Mouse (Mus musculus) ovary, adult 18-20 months (tissue): ENCODE measurements around the gene Cdk5.

Source experiments
- DNase-seq: peaks from one replicate; pipeline ENCODE4 v3.0.0; 2022; ENCODE audit warnings: low spot score, mixed read lengths

The Cdk5 gene

DNA sequence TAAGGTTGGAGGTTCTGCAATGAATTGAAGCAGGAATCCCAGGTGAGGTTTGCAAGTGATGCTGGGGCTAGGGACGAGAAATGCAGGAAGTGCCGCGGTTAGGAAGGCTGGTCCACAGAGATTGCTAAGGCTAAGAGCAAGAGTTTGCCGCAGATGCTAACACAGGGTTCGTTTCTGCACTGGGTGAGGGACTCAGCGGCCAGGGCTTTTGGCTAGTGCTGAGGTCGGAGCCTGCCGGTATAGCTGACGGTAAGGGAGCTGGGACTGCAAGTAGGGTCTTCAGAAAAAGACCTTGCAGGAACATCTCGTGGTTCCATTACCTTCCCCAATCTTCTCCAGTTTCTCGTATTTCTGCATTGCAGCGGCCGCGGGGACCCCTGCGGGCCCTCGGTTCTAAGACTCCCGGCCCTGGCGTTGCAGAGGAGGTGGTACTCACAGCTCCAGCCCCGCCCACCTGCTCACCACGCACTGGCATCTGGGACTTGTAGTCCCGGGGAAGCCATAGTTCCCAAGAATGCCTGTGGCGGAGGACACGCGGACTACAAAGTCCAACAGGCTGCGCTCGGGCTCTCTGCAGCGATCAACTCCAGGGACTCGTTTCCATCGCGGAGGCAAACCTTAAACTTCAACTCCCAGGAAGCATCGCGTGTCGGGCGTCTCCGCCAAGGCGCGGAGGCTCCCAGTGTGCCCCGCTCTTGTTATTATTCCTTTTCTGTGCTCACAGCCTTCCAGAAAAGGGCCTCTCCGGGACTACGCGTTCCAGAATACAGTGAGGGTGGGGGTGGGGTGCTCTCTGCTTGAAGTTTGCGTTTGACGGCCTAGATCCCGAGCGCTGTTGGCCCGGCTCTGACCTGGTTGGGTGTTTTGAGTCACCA is at the start of gene Cdk5, which contains the start of gene Slc4a2:
Cdk5 (minus strand) TSS at position 402 of the 875 bp plus-strand sequence.
Slc4a2 (plus strand) TSS at position 709 of the 875 bp plus-strand sequence.
- peak; percentile 99 for DNase-seq

DNA sequence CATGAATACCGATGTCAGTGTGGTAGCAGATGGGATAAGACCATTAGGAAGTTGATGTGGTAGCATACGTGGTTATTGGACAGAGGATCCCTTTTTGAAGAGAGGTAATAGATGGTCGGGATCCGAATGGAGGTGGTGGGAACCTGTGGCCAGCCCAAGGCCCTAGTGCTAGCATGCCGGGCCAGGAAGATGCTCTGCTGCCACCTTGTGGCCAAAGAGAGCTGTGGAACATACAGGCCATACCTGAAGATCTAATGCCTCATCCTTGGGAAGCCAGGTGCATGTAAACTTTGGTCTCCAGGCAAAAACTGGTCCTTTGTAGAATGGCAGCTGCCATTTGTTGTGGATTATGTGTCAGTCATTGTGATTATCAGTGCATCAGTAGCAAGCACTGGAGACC is 47.3 kb upstream of the Cdk5 start:
- DNase-seq, result no peak

DNA sequence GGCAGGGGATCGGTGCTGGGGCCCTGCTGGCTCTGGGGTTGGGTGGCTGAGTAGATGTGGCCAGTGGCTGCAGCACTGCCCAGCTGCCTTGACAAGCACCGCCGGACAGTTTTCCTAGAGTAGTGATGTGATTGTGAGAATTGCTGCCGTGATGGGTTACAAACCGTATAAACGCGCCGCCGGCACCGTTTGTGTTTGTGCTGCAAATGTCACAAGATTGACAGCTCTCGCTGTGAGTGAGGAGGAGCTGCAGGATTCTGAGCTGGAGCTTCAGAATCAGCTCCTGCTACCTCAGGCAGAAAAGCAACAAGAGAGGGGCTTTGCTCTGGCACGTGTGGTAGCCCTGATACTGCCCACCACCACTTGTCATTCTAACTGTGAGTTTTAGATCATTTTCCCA is 43.4 kb upstream of the Cdk5 start:
- no peak for DNase-seq

DNA sequence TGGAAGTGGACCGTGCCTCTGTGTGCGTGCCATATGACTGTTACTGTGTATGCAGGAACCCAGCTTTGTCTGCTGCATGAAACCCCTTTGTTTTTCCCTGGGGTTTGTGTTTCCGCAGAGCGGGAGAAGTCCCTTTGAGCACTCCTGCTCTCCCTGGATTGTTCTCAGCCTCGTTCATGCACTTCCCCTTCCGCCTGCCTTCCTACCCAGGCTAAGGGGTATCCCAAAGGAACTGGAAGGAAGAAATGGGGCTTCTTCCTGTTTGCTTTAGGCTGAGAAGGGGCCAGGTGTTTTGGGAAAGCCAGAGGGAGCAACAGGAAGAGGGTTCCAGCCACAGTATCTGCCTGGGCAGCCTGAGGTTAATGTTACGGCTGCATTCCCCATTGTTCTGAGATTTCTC is 32.3 kb upstream of the Cdk5 start:
- DNase-seq, result no peak

DNA sequence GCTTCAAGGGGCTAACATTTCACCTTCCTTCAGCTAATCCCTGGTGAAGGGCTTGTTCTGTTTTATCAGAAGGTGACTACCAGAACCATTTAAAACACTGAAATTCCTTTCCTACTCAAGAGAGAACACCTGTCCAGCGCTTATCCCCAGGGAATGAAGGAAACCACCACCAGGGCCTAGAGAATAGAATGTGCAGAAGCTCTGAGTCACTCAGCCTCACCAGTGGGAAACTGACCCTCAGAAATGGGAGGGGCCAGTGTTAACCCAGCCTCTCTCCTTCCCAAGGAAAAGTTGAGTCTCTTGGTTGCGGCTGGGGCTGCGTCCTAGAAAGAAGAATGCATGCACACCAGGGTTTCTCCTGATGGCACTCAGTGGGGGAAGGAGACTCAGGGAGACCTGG is 31.7 kb upstream of the Cdk5 start:
- no peak for DNase-seq

DNA sequence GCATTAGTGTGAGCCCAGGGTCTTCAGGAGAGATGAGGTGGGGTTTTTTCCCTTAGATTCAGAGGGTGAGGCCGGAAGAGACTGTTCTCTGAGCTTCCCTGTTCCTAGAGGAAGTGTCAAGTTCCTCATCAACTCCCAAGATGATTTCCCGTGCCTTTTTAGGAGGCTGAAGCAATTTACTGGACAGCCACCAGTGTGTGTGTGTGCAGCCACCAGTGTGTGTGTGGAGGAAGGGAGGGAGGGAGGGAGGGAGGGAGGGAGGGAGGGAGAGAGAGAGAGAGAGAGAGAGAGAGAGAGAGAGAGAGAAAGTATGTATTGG is 30.6 kb upstream of the Cdk5 start:
- no peak for DNase-seq

DNA sequence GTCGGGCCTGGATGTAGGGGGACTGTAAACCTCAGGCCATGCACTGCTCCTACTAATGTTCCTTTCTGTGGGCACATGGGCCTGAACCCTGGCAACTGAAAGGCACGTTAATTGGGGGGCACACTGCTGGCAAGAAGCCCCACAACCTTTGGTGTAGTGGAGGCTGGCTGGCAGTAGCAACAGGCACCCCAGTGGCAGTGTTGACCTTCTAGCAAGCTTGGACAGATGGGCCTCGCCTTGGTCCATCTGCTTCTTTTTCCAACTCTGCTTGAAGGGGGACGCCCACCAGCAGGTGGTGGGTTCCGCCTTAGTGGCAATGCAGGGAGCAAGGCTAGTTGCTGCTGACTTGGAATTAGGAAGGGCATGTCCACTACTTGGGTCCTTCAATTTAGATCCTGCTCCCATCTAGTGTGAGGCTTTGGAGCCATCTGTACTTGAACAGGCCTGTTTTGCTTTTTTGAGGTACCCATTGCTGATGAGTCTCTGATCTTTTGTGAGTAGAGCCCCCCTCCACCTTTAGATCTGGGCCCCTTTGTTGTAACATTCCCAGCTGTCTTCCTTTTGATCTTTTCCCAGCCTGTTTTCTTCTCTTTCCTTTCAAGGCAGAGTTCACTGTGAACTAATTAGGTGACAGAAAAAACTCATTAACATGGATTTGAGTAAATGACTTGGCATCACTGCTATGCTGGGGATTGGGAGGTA is 30.1 kb upstream of the Cdk5 start:
- no peak for DNase-seq

DNA sequence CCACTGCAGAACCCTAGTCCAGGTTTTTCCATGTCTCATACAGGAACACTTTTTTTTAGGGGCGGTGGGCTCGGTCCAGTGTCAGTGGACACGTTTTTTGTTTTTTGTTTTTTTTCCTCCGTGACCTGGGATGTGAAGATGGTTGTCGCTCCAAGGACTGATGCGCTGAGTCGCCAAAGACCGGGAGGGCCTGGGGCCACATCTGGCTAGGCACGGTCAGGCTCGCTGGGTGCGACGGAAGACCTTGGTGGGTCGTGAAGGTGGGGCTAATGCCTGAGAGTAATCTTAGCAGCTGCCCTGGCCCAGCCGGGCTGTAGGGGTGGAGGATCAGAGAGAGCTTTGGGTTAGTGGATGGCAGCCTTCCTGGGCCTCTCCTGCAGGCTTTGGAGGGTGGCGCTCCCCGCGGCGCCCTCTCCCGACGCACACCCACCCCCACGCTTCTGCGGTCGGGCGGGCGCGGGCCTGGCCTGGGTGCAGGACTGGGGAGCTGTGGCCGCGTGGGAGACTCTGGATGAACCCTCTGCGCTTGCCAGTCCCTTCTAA is 29.4 kb upstream of the Cdk5 start:
- DNase-seq, result peak; percentile 36

DNA sequence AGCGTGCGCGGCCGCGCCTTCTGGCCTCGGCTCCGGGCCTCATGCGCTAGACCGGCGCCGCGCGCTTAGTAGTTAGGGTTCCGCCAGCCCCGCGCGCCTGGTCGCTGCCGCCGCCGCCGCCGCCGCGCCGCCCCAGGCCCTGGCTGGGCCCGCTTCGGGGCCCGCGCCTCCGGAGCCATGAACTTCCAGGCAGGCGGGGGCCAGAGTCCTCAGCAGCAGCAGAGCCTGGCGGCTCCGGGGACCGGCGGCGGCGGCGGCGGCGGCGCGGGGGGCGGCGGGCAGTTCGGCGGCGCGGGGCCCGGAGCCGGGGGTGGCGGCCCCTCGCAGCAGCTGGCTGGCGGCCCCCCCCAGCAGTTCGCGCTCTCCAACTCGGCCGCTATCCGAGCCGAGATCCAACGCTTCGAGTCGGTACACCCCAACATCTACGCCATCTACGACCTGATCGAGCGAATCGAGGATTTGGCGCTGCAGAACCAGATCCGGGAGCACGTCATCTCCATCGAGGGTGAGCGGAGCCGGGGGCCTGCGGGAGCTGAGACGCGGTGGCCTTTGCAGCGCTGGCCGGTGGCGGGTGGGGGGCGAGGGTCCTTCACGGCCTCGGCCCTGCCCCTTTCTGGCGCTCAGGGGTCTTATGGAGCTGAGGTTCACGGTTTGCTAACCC is 28.8 kb upstream of the Cdk5 start, which contains the start of gene Agap3:
Agap3 (plus strand) TSS at position 148 of the 661 bp plus-strand sequence.
- DNase-seq, result no peak

DNA sequence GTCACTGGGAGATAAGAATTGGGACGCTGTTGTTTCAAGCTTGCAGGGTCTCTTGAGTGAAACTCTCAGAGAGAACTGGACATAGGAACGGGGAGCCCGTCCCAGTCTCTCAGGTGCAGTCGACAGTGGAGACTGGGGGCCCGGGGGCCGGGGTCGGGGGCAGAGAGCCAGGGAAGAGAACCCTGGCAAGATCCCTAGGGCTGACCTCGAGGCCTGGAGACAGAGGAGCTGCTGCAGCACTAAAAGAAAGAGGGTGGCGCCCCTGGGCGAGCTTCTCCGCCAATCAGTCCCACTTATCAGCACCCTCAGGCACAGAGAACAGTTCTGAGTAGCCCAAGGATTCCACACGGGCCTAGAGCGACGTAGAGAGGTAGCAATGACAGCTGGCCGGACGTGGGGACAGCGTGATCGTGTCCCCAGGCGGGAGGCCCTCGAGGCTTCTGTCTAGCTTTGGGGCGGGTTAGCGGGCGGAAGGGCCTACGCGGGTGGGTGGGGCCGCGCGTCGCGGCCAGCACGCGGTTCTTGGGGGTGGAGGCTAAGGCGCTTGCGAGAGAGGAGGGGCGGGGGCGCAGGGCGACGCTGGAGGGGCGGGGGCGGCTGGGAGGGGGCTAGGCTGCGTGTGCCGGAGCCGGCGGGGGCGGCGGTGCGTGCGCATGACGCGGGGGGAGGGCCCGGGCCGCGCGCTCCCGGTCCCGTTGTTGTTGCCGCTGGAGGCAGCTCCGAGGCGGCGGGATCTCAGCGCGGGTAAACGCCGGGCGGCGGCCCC is 28.1 kb upstream of the Cdk5 start:
- DNase-seq, result peak; percentile 84

DNA sequence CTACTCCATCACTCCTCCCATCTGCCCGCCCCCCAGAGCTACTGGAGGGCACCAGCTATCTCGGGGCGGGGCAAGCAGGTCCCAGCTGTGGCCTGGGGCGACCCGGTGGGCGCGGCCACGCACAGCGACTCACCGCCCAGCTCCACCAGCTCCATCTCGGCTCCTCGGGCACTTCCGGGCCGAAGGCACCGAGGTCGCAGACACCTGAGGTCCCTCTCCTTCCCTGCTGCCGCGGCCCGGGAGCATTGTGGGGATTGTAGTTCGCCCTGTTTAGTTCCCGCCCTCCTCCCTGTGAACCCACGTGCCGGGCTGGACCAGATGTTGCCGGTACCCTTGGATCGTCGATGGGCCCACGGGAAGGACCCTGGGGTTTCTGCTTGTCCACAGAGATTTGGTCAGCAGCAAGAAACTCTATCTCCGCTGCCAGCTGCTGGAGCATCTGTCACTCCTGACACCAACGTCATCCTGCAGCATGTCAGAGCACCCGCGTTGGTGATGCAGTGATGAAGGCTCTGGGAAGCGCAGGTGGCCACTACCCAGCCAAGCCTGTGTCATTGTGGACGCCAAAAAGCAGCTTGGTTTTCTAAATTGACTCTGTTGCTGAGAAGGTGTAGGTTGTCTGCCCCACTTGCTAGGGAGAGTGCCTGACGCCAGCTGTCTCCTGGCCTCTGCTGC is 24.4 kb upstream of the Cdk5 start, which contains the start of gene Tmub1:
Tmub1 (minus strand) TSS at position 231 of the 675 bp plus-strand sequence.
- peak; percentile 79 for DNase-seq

DNA sequence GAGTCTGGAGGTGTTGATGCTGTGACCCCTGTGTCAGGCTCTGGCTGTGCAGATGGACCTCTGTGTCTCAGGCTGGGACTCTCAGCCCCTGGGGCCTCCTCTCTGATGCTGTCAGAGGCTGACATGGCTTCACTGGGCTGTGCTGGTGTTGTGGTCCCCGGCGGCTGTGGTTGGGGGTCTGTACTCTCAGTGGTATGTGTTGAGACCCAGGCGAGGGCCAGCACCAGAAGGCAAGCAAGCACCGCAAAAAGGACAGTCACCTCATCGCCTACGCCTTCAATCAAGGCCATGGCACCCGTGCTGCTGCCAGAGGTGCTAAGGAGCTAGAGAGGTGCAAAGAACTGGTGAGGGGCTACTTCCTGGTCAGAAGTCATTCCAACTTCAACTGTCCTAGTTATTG is 23.3 kb upstream of the Cdk5 start:
- no peak for DNase-seq

DNA sequence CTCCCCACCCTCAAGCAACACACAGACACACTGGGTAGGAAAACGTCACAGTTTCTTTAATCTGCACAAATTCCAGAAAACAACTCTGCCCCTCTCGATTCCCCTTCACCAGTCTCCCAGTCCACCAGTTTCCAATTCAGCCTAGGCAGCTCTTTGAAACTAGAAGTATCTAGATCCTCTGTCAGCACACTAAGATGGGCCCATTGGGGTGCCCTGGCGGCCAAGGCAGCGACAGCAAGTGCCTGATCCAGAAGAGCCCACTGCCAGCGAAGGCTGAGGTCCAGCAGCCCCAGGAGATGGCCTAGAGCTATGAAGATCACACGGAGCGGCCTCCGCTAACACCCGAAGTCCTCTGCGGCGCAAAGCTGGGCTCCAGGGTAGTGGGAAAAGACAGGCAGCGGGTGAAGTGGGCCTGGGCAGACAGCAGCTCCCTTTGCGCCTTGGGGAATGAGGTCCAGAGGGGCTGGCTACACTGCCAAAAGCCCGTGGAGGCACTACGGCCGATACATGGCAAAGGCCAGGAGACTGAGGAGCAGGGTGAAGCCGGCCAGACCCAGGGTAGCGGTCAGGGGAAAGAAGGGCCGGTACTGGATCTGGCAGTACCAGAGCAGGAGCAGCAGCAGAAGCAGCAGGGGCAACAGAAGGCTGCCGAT is 22.2 kb upstream of the Cdk5 start:
- DNase-seq, result no peak

DNA sequence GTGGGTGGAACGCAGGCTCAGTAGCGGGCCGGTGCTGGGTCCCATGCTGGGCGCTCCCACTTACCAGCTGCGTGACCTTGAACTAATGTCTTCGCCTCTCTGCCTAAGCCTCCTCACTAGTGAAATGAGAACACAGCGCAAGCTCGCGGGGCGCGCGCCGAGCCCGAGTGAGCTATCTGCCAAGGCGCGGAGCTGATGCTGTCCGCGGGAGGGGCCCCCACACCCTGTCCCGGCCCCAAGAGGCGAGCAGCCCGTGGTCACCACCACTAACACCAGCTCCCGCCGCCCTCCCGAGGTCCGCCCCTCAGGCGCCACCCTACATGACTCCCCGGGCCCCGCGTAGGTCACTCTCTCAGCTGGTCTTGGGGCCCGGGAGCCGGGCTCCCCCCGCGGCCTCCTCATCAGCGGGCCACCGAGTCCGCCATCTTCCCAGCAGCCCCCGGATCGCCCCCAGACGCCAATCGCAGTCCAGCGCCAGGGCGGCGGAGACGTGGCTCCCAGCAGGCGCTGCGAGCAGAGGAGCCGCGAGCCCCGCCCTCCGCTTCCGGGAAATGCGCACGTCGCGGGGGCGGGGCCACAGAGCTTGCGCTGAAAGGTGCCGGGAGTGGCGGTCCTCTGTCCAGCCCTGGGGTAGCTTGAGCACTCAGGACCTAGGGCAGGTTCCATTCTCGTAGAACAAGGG is 21.6 kb upstream of the Cdk5 start, which contains the start of gene Fastk:
Fastk (minus strand) TSS at position 542 of the 682 bp plus-strand sequence.
- peak; percentile 89 for DNase-seq

DNA sequence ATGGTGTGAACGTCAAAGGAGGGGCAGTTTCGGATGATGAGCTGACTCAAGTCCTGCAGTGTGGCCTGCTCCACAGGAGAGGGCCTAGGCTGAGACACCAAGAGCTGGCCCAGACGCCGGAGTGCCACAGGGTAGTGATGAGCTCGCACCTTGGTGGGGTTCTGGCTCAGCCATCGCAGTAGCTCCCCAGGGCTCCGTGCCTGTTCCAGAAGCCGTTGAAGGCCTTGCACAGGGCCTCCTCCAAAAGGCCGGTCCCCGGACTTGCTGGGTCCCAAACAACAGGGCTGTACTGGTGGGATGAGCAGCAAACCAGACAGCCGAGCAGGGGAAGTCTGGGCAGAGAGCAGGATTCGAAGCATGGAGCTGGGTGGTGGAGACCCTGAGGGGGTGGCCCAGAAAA is 20.6 kb upstream of the Cdk5 start:
- no peak for DNase-seq

DNA sequence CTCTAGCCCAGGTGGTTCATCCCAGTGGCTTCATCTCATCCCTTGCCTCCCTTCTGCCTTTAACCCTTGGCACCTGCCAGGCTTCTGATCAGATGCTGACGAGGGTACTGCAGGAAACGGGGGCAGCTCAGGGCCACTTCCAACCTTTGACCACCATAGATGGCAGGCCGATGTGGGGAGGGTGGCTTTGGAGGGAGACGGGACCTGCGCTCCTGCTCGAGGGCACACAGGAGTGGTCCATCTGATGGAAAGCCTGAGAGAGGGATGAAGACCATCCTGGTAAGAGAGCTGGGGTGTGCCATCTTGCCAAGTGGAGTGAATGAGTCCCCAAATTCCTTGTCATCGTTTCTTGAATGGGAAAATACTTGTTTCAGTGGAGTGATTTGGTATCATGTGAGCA is 19.9 kb upstream of the Cdk5 start:
- DNase-seq, result no peak

DNA sequence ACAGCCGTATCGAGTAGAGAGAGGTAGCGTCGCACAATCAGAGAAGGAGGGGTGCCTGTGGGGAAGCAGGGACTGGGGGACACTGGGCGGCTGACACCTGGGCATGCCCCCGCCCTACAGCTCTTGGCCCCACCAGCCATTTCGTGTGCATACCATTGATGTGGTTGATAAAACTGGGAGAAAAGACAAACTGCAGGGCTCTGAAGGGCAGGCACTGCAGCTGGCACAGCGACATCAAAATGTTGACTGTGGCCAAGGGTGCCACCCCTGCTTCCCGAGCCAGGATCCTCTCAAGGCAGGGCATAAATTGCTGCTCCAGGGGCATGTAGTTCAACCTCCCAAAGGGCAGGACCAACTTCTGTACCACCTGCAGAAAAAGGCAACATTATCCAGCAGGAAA is 18.7 kb upstream of the Cdk5 start:
- DNase-seq, result no peak

DNA sequence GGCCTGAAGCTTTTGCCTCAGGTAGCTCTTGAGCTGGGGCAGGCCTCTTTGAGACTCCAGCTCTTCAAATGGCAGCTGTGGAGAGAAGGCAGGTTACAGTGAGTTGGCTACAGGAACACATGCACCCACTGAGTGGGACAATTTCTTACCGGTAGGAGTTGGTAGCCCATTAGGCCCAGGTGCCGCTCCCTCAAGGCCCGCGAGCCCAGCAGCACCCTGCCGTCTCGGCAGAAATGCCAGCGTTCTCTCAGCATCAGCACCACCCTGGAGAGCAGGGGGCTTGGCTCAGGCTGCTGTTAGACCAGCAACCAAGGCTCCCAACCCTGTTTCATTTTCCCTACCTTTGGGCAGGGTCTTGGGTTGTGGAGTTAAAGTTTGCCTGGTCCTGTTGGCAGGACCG is 17.9 kb upstream of the Cdk5 start:
- no peak for DNase-seq

DNA sequence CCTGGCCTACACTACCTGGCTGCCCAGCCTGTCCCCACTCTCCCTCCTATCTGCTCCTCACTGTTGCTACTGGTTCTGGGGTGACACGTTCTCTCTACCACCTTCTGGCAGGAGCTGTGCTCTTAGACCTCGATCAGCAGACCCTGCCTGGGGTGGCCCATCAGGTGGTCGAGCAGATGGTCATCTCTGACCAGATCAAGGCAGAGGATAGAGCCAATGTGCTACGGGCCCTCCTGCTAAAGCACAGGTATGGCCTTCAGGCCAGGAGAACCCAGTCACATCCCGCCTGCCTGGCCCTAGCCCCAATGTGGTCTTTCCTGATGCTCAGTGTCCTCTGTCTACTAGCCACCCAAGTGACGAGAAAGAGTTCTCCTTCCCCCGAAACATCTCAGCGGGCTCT is 10.7 kb upstream of the Cdk5 start:
- DNase-seq, result no peak

DNA sequence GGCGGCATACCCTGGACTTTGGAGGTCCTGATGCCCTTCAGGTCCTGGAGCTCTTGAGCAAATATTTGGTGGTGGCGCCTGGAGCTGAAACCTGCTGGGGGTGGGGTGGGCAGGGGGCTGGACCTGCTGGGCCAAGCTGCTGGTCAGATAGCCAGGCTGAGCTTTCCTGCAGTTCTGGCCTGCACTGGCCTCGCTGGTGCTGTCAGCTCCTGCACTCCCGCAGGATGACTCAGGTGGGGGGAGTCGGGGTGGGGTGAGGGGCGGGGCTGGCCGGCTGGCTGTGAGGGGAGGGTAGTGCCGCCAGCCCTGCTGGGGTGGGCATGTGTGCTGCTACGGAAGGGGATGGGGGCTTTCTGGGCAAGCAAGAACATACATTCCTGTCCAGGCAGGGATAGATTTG is 5.3 kb upstream of the Cdk5 start:
- DNase-seq, result no peak
